Mouse (Mus musculus) intestine, embryonic 16.5 days (tissue): ENCODE data around the gene Cfap100. TPM values are rescaled to one million over a fixed set of nuclear protein-coding genes. Genes with fewer than 3 reads are reported as not detected.

ENCODE experiments used
- ATAC-seq: fragments of 200-750 bp; cut with Nextera tagmentation; 2 replicates; pipeline ENCODE4 v1.8.0; 2017; ENCODE audit warnings: moderate TSS enrichment, moderate library complexity
- H3K27ac ChIP-seq: fragments of 300-500 bp; sonication (generic); 2 replicates; pipeline ENCODE4 v1.5.1; 2014; ENCODE audit warnings: mild to moderate bottlenecking, low read length
- H3K27me3 ChIP-seq: fragments of 300-500 bp; sonication (generic); replicated peaks from 2 replicates; pipeline ENCODE4 v1.6.1; 2014; ENCODE audit warnings: low read length, control low read depth, mixed read lengths; ENCODE audit not compliant: control insufficient read depth, insufficient read depth
- H3K36me3 ChIP-seq: fragments of 300-500 bp; sonication (generic); 2 replicates; pipeline ENCODE4 v1.6.1; 2014; ENCODE audit warnings: low read length, control low read depth; ENCODE audit not compliant: control insufficient read depth, insufficient read depth
- H3K4me1 ChIP-seq: fragments of 300-500 bp; sonication (generic); 2 replicates; pipeline ENCODE4 v1.6.1; 2014; ENCODE audit warnings: low read length, control low read depth, mixed read lengths; ENCODE audit not compliant: control insufficient read depth, insufficient read depth
- H3K4me2 ChIP-seq: fragments of 300-500 bp; sonication (generic); 2 replicates; pipeline ENCODE4 v1.6.1; 2014; ENCODE audit warnings: low read depth, low read length, control low read depth
- H3K4me3 ChIP-seq: fragments of 300-500 bp; sonication (generic); 2 replicates; pipeline ENCODE4 v1.5.1; 2014; ENCODE audit warnings: mild to moderate bottlenecking, low read length
- H3K9ac ChIP-seq: fragments of 300-500 bp; sonication (generic); 2 replicates; pipeline ENCODE4 v1.6.1; 2014; ENCODE audit warnings: low read depth, low read length
- H3K9me3 ChIP-seq: fragments of 300-500 bp; sonication (generic); 2 replicates; pipeline ENCODE4 v1.6.1; 2016; ENCODE audit warnings: low read length, control low read depth; ENCODE audit not compliant: control insufficient read depth
- WGBS: fragments of 180-500 bp; shearing (Covaris S2); extraction: QIAGEN DNeasy Blood & Tissue Kit; methylation state at CpG from one replicate; pipeline ENCODE4 v1.1.7; 2014; 5-methylcytosine and 5-hydroxymethylcytosine counted together
- polyA plus RNA-seq: library from polyadenylated mRNA; unstranded; fragments of >200 nt; fragmentation: Nextera tagmentation; extraction: Ambion mirVana; gene quantifications from 2 replicates; pipeline ENCODE4 v1.2.1, GENCODE M21; 2015

Cfap100 gene
- 0.27 and 0.32 TPM in 2 replicates for polyA plus RNA-seq

DNA sequence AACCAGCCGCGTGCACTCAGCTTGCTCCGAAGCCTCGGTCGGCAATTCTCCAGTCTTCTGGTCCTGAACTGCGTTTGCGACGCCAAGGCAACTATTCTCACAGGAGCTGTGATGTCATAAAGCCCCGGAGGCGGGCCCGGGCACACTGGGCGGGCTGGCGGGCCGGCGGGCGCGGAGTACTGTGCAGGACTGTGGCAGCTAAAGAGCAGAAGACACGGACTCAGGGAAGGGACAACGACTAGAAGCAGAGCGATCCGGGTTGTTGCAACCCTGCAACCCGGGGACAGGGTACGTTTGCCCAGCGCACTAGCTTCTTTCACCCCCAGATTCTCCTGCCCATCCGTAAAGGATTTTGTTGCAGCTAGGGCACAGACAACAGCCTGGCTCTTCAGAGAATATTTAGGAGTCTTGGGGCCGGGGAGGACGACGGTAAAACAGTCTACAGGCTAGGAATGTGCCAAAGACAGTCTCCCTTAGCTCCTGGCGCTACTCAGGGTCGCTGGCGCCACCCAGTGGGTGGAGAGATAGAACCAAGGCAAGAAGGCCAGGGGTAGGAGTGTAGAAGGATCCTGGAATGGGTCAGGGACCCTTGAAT is at the start of gene Cfap100:
Cfap100 (minus strand) TSS at position 418 of the 595 bp plus-strand sequence.
- ATAC-seq, result peak; percentile 92
- Histone ChIP-seq H3K9me3 (no peaks in the 10 kb centered on the region), H3K27me3 (peaks cover 5% of the 10 kb centered on the region; the same call in 1 of the 2 replicates)

GRCm38 (mm10) chr6:90476941-90477518 is 48.4 kb upstream of the Cfap100 start:
- Histone ChIP-seq H3K4me2 (no peak overlapping the region), H3K27me3 (no peaks in the 10 kb centered on the region), H3K9ac (no peak overlapping the region), H3K4me1 (no peaks in the 10 kb centered on the region), H3K4me3 (no peak overlapping the region), H3K9me3 (no peaks in the 10 kb centered on the region), H3K27ac (no peak overlapping the region), H3K36me3 (no peaks in the 10 kb centered on the region)
- 52% methylated on average over 14 of the region's 14 CpGs for WGBS
- ATAC-seq, result no peak

More for the DNA sequence above, at the start of gene Cfap100:
- Histone ChIP-seq H3K27ac (no peak within 1 kb of the TSS), H3K9ac (peak within 1 kb of the TSS; percentile 70), H3K4me1 (peaks cover 8% of the 10 kb centered on the region; the same call in 1 of the 2 replicates), H3K4me3 (peak within 1 kb of the TSS; percentile 48), H3K36me3 (no peaks in the 10 kb centered on the region), H3K4me2 (peak within 1 kb of the TSS; percentile 96)
- under 1% methylated on average over 31 of the region's 31 CpGs for WGBS

GRCm38 (mm10) chr6:90475854-90476212 is 47.2 kb upstream of the Cfap100 start:
- no peak for ATAC-seq
- Histone ChIP-seq H3K27me3 (no peaks in the 10 kb centered on the region), H3K27ac (no peak overlapping the region), H3K4me2 (no peak overlapping the region), H3K9me3 (no peaks in the 10 kb centered on the region), H3K4me1 (peaks cover 2% of the 10 kb centered on the region; the same call in 1 of the 2 replicates), H3K36me3 (no peaks in the 10 kb centered on the region), H3K4me3 (no peak overlapping the region), H3K9ac (no peak overlapping the region)
- 79% methylated on average over 3 of the region's 3 CpGs for WGBS

DNA sequence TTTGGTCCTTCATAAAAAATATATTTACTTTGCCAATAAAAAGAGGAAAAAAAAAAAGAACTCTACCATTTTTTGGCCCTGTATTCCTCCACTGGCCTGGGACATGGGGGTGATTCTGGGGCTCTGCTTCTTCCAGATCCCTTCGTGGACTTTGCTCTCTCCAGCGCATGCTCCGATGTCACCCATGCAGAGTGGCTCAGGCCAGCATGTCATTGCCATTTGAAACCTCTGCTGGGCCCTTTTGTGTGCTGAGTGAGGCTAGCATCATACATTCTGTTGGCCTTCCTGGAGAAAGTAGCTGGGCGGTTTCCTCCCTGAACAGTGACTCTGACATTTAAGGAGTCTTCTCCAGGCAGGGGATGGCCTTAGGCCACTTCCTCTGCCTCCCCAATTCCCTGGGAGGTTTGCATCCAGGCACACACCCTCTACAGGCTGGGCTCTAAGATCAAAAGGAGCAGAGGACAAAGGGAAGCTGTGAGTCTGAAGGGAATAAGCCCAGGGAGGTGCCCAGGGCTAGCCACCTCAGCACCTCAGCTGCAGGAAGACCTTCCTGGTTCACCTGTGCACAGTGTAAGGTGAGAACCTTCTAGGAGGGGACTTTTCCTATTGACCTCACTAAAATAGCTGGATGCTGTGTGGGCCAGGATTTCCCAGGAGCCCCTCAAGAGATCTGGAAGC is 46.7 kb upstream of the Cfap100 start:
- Histone ChIP-seq H3K4me1 (peaks cover 5% of the 10 kb centered on the region; the same call in 1 of the 2 replicates), H3K4me3 (no peak overlapping the region), H3K4me2 (no peak overlapping the region), H3K9ac (no peak overlapping the region), H3K27me3 (no peaks in the 10 kb centered on the region), H3K27ac (no peak overlapping the region), H3K9me3 (no peaks in the 10 kb centered on the region), H3K36me3 (no peaks in the 10 kb centered on the region)
- no peak for ATAC-seq
- WGBS, result 71% methylated on average over 4 of the region's 4 CpGs

DNA sequence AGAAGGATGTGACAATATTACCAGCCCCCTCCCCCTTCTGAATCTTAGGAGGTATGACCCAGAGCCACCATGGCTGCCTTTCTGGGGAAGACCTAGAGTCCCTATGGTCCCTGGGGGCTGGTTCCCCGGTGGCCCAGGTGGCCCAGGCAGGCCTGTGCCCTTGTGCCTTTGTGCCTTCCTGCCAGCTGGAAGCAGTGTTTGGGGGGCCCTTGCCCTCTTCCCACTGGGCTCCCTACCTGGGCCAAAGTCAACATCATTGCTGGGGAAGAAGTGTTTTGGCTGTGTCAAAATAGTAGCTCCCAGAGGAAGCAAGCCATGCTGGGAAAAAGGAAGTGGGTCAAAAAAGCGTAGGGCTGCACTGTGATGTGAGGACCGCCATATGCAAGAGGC is 45.8 kb upstream of the Cfap100 start:
- Histone ChIP-seq H3K9me3 (no peaks in the 10 kb centered on the region), H3K9ac (no peak overlapping the region), H3K4me1 (peaks cover 5% of the 10 kb centered on the region; the same call in 1 of the 2 replicates), H3K27ac (no peak overlapping the region), H3K4me3 (no peak overlapping the region), H3K36me3 (no peaks in the 10 kb centered on the region), H3K27me3 (no peaks in the 10 kb centered on the region), H3K4me2 (no peak overlapping the region)
- WGBS, result 85% methylated on average over 3 of the region's 3 CpGs
- ATAC-seq, result no peak

DNA sequence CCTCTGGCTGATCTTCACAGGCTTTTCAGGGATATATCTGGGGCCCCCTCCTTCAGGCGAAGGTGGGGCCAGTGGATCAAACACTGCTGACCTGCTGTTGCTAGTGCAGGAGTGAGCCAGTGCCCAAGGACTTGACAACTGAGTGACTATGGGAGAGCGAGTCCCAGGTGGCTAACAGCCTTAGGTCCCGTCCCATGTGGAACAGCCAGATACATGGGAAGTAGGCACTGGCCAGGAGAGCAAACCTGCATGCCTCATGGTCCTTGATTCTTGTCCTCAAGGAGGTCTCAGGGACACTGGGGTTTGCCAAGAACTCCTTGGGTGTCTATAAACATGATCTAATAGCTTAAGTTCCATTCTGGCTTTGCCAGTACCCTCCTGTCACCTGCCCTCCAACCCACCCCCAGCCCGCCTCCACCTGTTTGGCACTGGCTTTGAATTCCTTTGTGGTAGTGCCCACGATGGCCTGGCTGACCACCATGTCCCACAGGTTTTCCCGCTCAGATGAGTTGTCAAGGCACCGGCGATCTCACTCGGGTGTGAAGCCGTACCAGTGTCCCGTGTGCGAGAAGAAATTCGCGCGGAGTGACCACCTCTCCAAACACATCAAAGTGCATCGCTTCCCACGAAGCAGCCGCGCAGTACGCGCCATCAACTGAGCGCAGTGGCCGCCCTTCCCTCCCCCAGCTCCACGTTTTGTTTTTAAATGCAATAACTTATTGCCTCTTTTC is 45.2 kb upstream of the Cfap100 start:
- no peak for ATAC-seq
- WGBS, result 94% methylated on average over 24 of the region's 24 CpGs
- no peak overlapping the region for H3K4me2 ChIP-seq
- no peak overlapping the region for H3K4me3 ChIP-seq
- H3K27ac ChIP-seq, result no peak overlapping the region
- no peaks in the 10 kb centered on the region for H3K9me3 ChIP-seq
- no peaks in the 10 kb centered on the region for H3K27me3 ChIP-seq
- H3K9ac ChIP-seq, result no peak overlapping the region
- no peaks in the 10 kb centered on the region for H3K36me3 ChIP-seq
- peaks cover 5% of the 10 kb centered on the region; the same call in 1 of the 2 replicates for H3K4me1 ChIP-seq

GRCm38 (mm10) chr6:90472697-90473096 is 44.1 kb upstream of the Cfap100 start:
- 79% methylated on average over 3 of the region's 3 CpGs for WGBS
- no peak overlapping the region for H3K27ac ChIP-seq
- H3K4me2 ChIP-seq, result no peak overlapping the region
- H3K4me3 ChIP-seq, result no peak overlapping the region
- no peaks in the 10 kb centered on the region for H3K36me3 ChIP-seq
- no peak overlapping the region for H3K9ac ChIP-seq
- H3K4me1 ChIP-seq, result peaks cover 5% of the 10 kb centered on the region; the same call in 1 of the 2 replicates
- H3K27me3 ChIP-seq, result no peaks in the 10 kb centered on the region
- ATAC-seq, result no peak
- H3K9me3 ChIP-seq, result no peaks in the 10 kb centered on the region

DNA sequence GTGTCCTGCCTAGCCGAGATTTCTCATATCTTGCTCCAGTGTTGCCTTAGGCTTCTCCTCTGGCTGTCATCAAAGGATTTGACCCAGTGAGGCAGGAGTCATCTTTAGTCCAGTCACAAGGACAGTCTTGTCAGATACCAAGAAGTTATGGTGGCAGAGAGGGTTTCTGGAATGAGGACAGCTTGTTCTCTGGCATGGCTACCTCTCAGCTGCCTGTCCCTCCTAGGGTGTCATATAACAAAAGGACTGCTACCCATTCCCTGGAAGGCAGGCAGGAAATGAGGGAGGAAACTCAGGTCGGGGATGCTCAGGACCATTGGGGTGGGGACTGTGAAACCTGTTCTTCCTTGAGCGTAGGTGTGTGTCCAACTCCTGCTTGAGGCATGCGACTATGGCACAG is 43.5 kb upstream of the Cfap100 start:
- no peak for ATAC-seq
- WGBS, result 72% methylated on average over 4 of the region's 4 CpGs
- no peak overlapping the region for H3K9ac ChIP-seq
- H3K36me3 ChIP-seq, result no peaks in the 10 kb centered on the region
- H3K27ac ChIP-seq, result no peak overlapping the region
- no peak overlapping the region for H3K4me2 ChIP-seq
- H3K27me3 ChIP-seq, result no peaks in the 10 kb centered on the region
- no peak overlapping the region for H3K4me3 ChIP-seq
- peaks cover 5% of the 10 kb centered on the region; the same call in 1 of the 2 replicates for H3K4me1 ChIP-seq
- no peaks in the 10 kb centered on the region for H3K9me3 ChIP-seq

DNA sequence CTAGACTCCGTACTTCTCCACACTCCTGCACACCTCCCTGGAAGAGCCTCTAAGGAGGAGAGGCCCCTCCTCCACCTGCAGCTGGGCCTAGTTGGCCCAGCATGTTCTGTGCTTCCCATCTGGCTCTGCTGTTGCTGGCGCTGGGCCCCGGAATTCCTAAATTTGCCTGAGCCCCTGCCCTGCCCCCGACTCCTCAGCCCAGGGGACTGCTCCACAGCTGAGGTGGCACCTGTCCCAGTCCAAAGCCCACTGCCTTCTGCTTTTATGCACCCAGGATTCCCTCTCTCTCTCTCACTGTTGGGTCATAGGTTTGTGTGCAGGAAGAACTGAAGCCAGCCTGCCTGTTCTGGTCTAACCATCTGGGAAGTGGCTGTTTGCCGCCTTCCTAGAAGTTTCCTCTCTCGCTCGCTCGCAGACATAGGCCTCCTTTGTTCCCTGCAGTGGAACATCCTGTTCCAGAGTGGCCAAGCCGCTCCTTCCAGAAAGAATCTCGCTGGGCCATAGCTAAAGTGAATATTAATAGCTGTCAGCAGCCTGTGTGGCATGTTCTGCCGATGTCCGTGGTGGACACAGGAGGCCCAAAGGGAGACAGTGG is 42.4 kb upstream of the Cfap100 start:
- Histone ChIP-seq H3K4me1 (peaks cover 5% of the 10 kb centered on the region; the same call in 1 of the 2 replicates), H3K27ac (peak overlapping the region; percentile 33; the same call in 1 of the 2 replicates), H3K4me2 (no peak overlapping the region), H3K9ac (no peak overlapping the region), H3K9me3 (no peaks in the 10 kb centered on the region), H3K36me3 (no peaks in the 10 kb centered on the region), H3K4me3 (no peak overlapping the region), H3K27me3 (no peaks in the 10 kb centered on the region)
- peak; percentile 34; the same call in 1 of the 2 replicates for ATAC-seq
- WGBS, result 56% methylated on average over 12 of the region's 12 CpGs
